Mouse (Mus musculus): Measurements from ENCODE around the gene Thra.

The Thra gene

DNA sequence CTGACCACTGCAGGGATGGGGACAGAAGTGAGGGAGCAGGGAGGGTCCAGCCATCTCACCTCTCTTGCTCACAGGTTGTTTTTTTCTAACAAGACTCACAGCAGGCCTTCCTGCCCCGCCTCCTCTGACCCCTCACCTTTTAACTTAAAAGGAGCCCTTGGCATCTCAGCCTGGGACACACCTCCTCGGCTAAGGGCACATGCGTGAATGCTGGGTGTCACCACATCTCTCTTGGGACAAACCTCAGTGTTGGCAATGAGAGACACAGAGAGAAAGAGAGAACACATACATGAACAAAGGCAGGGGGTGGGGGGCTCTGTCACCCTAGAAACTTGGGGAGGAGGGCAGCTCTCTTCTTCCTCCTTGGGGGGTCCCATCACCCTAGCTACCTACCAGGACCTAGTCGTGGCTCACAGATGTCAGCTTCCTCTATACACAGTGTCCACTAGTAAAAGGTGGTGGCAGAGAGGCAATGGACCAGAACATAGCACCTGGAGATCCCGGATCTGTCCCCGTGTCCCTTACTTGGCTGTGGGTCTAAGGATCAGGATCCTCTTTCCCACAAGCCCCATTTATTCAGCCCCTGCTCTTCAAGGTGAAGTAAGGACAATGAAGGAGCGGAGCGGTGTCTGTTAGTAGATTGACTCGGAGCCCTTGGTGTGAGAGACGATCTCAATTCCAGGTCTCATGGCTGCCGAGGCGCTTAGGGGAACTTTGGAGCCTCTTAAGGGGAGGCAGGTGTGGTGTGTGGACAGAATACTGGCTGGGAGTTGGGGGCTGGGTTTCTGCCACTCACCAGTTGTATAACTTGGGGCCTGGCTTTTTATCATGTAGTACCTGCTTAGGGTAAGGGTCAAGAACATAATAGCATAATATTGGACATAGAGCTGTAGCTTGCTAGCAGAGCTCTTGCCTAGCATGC is 5.8 kb downstream of the Thra start:
- DNase-seq (ENCODE audit: low spot score), result peak; percentile 15

DNA sequence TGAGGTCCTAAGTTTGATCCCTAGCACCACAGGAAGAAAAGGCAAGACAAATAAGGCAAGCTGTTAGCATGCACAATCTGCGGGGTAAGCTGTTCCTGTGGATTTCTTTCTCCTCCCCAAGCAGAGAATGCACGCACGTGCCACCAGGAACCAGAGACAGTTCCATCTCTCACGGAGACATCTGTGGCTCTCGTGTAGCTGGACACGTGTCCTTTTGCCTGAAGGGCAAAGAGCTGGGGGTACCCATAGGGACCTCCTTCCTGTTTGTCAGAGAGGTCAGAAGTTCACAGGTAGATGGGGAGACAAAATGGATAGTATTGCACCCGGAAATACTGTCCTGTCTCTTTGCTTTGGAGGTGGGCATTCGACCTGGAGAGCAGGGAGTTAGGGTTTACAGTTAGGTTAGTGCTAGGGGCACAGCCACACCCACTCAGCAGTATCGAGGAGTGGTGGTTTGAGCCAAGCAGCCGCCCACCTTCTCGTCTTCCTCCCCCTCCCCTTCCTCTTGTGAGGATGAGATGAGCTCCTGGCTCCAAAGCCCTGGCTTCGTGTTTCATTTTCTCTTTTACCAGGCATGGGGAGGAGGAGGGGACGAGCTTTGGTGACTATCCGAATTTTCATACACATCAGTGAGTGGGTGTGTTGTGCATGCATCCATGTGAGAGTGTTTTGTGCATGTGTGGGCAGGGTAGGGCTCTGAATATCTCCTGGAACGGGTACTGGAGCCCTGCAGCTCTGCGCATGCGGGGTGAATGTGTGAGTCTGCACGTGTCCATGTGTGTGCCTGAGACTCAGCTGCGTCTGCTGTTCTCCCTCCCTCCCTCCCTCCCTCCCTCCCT is 6.6 kb downstream of the Thra start:
- peak; percentile 95 for DNase-seq (ENCODE audit: low spot score)

DNA sequence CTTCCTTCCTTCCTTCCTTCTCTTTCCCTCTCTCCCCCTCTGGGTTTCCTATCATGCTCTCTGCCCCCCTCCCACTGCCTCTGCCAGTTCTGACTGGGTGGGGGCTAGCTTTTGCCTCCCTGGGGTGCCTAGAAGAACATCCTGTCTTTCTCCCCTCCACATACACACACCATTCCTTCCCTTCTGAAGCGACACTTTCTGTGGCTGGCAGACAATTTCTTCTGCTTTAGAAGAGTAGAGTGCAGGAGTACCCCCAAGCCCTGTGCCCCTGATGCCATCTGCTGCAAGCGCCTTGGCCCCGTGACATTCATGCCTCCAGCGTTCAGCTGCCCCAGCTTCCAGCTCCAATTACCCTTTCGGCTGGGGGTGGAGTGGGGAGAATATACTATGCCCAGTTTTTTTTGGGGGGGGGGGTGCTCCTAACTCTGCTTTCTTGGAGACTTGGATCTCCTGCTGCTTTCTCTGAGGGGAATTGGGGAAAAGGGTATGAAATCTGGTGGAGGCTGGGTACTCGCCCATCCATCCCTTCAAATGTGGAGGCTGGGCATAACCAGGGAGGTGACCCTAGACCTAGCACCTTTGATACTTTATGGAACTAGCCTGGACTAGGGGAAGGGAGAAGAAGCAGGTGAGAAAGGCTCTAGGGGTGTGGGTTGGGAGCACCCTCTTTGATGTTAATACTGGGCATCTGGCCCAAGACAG is 7.5 kb downstream of the Thra start:
- peak; percentile 32 for DNase-seq (ENCODE audit: low spot score)

DNA sequence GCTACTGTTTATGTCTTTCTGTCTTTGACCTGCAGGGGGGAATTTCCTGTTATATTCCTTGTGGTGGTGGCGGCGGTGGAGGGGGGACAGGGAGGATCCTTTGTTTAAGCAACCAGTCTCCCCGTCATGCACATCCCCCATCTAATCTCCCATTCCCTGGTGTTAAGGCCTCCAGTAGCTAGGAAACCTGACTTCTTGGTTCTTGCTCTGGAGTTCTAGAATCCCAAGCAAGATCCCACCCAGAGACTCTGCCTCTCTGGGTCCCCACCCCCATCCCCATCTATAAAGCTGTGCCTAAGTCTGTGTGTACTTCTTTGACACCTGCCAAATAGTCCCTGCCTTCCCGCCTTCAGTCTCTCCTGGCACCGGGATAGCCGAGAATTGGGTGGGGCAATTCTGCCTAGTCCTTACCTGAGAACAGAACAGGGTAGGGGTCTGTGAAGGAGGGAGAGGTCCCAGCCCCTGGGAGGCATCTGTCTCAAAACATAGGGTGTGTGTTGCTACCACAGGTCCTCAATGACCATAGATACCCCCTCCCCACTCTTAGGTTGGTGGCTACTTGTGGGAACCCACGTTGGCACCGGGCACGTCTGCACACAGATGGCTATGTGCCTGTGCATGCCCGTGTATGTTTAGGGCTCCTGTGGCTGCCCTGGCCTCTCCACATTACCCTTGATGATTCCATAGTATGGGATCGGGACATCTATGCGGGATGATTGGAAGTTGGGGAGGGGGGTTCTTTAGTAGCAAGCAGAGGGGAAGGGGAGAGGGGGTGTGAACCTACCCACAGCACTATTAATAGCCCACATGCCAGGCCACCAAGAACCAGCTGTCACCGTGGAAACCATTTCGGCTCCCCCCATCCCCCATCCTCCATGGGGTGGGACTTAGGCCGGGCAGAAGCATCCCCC is 8.3 kb downstream of the Thra start:
- peak; percentile 57 for DNase-seq (ENCODE audit: low spot score)

DNA sequence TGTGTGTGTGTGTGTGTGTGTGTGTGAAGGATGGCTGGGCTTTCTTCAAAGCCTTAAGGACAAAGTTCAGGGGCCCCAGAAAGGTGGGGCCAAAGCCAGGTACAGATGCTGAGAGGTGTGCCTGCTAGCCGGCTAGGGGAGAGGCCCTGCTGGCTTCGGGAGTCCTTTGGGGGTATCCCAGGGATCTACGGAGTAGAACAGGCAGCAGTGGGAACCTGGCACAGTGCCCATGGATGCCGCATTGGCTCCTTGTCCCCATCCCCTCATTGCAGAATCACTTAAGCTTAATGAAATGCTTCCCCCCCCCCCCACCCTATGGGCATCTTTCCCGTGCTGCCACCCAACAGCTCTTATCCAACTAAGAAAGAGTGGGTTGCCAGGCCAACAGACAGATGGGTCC is 9.3 kb downstream of the Thra start:
- peak; percentile 54 for DNase-seq (ENCODE audit: low spot score)

DNA sequence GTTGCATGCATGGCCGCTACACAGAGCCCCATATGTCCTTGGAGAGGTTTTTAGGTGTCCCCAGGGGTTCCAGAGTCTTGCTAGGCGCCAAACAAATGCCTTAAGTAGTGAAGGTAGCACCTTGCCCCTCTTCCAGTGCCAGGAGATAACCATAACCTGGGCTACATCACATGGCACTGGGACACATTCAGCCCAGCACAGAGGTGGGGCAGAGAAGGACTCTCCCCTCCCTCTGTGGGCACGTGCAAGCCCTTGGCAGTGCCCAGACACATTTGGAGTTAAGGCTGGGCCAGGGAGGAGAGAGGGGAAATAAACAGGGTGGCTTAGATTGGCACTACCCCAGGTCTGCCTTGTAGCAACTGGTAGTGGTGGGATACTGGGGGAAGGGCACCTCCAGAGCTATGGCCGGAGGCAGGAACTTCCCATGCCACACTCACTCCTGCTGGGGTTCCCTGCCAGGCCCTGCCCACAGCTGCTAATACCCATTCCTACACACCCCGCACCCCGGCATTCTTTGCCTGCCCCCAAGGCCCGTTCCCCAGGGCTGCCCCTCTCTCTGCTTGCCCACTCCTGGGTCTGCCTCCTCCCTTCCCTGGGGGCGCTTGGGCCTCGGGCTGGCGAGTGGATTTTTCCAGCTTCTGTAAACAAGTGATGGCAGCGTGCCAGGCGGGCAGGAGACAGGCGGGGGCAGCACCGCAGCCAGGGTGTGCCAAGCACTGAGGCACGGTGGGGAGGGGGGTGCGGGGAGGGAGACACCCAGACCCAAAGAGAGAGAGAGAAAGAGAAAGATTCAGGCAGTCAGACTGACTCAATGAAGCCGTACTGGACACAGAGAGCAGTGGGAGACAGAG is 10.1 kb downstream of the Thra start:
- peak; percentile 88 for DNase-seq (ENCODE audit: low spot score)

DNA sequence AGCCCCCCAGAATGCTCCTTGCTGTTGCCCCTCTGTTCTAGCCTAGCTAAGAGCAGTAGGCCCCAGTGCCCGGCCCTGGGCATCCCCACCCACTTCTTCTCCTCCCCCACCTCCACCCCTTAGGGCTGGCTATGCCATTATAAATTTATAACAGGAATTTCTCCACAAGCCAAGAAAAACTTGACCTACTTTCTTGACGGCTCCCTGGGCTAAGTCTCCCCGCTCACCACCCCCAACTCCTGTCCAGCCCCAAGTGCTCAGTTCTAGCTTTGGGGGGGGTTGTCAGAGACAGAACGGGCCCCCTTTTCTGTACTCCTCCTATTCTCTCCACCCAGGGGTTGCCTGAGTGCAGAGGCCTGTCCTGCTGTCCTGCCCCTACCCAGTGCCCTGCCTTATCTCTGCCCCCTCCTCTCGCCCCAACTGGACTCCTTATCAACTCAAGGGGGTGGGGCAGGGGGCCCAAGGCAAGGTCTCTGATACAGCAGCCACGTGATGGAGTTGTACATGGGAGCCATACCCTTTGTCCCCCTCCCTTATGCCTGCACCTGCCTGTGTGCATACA is 10.9 kb downstream of the Thra start:
- no peak for DNase-seq (ENCODE audit: low spot score)

DNA sequence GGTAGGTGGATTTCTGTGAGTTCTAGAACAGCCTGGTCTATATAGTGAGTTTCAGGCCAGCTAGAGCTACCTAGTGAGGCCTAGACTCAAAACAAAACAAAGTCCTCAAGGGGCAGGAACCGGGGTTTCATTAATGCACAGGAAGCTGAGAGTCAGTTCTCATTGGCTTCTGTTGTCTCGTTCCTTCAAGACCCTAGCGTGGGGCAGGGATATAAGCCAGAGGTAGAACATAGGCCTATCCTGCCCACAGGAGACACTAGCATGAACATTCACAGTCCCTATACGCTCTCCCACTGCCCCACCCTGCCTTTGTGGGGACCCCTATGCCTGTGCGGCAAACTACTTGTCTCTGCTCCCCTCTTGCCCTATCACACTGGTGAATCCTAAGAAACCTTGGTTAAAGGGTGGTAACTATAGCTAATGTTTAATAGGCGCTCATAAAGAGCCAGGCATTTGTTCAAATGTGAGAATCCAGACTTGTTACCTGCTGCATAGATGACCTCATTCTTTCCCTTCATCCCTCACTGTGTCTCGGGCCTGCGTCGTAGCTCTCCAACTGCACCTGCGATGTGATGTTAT is 12.2 kb downstream of the Thra start:
- no peak for DNase-seq (ENCODE audit: low spot score)

DNA sequence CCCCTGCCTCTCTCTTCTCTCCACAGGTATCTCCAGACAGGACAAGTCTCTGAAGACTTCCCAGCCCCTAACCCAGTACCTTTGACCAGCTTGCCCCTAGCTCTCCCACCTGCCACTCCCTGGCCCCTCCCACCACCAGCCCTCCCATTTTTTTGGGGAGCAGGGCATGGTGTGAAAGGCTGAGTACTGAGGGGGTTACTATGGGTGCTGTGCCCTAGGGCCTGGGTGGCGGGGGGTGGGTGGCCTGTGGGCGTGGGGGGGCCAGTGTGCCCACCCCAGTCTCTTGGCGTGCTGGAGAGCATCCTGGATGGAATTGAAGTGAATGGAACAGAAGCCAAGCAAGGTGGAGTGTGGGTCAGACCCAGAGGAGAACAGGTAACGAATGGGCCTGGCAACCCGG is 12.8 kb downstream of the Thra start:
- DNase-seq (ENCODE audit: low spot score), result no peak

DNA sequence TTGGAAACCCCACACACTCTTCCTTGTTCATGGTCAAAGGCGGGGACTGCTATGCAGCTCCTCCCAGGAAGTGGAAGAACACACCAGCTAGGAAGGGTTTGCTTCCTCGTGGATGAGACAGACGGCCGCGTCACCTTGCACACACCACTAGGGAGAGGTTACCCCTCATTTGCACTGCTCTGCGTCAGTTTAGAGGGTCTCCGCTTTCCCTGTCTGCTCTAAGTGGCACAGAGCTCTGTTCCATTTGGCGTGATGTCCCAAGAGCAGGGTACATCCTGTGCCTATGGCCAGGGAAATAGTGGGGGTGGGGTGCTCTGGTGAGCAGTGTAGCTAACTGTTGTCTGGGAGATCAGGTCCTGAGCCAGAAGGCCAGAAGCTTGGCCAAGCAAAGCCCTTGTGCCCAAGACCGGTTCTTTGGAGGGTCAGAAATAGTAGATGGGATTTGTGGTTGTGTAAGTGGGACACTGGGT is 13.7 kb downstream of the Thra start:
- DNase-seq (ENCODE audit: low spot score), result no peak

DNA sequence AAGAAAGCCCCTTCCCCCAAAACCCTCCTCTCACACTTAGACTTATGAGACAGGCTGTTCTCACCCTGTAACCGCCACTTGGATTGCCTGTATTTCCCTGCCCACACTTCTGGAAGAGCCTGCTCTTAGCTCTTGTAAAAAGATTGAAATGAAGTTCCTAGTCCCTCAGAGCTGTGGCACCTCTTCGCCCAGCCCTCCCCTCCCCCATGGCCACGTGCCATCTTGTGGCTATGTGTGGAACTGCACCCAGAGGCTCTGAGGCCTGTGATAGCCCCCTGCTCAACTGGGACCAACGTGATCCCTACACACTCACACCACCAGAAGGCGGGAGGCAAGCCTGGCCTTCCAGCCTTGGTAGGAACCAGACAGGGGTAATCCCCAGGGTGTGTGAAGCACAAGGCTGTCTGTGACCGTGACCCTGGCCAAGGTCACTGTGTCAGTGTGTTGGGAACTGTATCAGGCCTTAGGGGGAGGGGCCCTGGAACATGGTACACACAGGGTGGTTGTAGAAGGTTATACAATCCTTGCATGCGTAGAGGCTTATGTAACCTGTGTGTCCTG is 14.3 kb downstream of the Thra start:
- DNase-seq (ENCODE audit: low spot score), result peak; percentile 66

DNA sequence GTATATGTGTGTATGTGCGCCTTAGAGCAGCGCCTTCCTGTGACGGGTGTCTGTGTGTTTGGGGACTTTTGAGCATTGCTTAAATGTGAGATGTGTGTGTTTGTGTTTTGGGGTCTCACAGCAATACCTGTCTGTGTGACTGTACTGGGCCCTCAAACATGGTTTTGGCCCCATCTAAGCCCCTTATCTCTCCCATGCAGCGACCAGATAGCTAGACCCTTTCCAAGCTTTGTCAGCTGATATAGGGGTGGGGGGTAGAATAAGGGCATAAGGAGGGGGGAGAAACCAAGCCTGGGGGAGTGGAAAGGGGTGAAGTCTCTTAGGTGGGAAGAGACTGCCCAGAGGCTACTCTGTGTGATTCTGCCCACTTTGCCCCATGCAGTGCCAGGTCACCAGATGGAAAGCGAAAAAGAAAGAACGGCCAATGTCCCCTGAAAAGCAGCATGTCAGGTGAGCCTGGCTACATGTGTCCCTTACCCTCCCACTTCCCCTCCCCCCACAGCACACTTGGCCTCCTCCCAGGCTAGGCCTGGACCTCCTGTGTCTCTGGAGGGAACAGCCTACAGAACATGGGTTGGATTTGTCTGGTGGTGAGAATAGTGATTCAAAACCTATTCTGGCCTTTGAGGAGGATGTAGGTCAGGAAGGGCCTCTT is 15.4 kb downstream of the Thra start:
- DNase-seq (ENCODE audit: low spot score), result no peak

DNA sequence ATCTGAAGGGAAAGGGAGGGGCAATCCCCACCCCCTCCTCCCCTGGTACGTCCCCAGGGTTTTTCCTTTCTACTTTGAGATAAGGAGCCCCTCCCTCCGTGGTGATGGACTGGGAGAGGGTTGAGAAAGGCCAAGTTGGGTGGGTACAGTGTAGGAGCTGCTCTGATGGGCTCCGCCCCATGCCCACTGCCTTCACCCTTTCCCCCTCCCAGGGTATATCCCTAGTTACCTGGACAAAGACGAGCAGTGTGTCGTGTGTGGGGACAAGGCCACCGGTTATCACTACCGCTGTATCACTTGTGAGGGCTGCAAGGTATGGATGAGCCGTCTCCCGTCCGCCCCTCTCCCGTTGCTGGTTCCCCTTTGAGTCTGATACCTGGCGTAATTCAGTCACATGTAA is 16.3 kb downstream of the Thra start:
- no peak for DNase-seq (ENCODE audit: low spot score)

DNA sequence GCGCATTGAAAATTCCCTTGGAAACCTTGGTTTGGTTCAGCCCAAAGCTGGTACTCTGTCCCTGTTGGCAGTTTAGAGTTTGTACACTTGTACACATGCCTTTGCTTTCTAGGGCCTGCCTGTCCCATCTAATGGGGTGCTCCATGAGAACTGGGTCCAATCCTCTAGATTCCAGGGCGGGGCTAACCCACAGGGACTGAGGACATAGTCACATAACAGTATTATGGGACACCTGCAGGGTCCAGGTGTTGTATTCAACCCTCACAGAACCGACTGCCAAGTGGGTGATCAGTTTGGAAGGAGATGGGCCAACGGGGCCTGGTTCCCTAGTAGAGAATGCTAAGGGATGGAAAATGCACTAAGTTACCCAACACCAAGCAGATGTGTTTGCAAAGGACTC is 21.5 kb downstream of the Thra start:
- no peak for DNase-seq (ENCODE audit: low spot score)

DNA sequence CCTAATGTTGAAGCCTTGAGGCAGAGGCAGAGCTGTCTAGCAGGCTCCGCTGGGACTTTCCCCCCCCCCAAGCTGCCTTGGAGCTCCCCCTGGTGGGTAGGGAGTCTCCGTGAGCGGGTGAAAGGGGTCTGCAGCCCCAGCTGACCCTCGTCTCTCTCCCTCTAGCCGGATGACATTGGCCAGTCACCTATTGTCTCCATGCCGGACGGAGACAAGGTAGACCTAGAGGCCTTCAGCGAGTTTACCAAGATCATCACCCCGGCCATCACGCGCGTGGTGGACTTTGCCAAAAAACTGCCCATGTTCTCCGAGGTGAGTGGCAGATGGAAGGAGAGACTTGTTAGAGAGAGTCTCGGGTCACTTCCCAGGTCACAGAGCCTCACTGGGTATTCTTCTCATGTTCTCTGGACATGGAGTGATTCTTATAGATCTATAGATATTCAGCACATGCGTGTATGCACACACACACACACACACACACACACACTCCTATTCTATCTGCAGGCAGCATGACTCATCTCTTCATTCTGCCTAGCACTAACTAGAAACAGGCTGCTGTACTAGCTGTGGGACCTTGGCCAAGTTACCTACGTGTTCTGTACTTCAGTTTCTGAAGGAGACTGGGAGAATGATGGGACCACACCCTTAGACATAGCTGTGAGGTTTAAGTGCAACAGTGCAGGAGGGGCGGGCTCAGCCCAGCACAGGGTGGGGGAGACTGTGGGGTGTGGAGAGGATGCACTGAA is 22.5 kb downstream of the Thra start:
- peak; percentile 60 for DNase-seq (ENCODE audit: low spot score)

DNA sequence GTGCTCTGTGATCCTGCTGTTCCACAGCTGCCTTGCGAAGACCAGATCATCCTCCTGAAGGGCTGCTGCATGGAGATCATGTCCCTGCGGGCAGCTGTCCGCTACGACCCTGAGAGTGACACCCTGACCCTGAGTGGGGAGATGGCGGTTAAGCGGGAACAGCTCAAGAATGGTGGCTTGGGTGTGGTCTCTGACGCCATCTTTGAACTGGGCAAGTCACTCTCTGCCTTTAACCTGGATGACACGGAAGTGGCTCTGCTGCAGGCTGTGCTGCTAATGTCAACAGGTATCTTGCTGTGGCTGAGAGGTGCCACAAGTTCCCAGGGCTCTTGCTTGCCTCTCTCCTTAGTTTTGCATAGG is 23.0 kb downstream of the Thra start:
- no peak for DNase-seq (ENCODE audit: low spot score)

DNA sequence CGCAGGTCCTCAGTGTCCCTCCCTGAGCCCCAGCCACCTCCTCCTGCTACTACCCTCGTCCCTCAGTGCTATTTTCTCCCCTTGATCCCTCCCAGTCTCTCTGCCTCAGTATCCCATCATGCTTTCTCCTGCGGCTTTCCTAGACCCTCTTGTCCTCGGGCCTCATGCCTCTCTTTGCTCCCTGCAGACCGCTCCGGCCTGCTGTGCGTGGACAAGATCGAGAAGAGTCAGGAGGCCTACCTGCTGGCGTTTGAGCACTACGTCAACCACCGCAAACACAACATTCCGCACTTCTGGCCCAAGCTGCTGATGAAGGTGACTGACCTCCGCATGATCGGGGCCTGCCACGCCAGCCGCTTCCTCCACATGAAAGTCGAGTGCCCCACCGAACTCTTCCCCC is 23.7 kb downstream of the Thra start:
- DNase-seq (ENCODE audit: low spot score), result no peak

DNA sequence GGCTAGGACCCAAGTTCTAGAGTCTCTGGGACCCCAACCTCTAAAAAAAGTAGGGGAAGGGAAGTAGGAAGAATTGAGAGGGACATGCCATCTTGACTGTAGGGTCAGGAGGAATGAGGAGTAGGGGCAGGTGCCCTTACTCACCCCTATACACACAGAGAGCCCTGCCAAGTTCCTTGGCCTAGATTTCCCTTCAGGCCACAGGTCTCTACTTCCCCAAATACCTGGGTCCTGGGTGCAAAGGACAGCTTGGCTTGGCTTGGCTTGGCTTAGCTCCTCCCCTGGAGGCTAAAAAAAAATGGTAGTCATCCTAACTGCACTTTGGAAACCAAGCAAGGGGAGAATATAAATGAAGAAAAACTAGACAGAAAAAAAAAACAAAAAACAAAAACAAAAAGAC is 24.3 kb downstream of the Thra start:
- no peak for DNase-seq (ENCODE audit: low spot score)

Measured in layer of hippocampus, adult 11-12 months (tissue).